ENCODE assay signal across 7 mouse cellular contexts in the genomic region with DNA sequence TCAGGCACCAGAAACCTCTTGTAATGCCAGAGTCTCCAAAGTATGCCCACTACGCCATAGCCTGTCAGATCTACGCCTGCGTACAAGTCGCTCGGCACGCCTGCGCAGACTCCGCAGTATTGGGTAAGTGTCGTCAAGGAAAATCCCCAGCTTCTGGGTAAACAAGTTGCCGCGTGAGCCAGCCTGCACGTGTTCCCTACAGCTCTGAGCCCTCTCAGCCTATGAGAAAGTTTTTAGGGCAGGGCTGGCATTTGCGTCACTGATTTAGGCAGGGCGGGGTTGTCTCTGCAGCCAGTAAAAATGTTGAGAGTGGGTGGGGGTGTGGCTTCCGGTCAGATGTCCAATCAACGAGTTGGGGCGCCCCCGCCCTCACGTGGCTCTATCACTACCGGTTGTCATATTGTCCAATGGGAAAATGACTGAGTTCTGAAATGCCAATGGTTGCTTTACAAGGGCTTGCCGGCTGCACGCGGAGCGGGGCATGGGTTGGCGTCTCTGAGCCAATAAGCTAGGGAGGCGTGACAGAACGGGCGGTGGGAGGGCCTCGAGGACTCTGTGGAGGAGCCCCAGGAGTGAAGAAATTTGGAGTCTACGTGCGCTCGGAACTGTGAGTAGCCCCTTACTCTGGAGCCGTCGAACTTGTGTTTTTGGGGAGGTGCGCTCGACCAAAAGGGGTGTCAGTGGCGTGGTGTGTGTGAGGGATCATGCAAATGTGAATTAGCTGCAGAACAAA. TPM values are rescaled to one million over a fixed set of nuclear protein-coding genes. Genes with fewer than 3 reads are reported as not detected.
DNase-seq lines count a peak whose midpoint lies in the region; ATAC-seq lines count a peak whose summit lies in the region.

A gene (plus strand): TSS at position 521 of the 733 bp plus-strand sequence.

- WGBS in intestine, embryonic 15.5 days, result under 1% methylated on average over 37 of the region's 37 CpGs
- under 1% methylated on average over 37 of the region's 37 CpGs for WGBS in midbrain, embryonic 11.5 days

- peaks cover 3% of the 10 kb centered on the region; the same call in 1 of the 2 replicates for H3K36me3 ChIP-seq in intestine, embryonic 15.5 days
- no peaks in the 10 kb centered on the region; the same call in 1 of the 2 replicates for H3K36me3 ChIP-seq in midbrain, embryonic 11.5 days (ENCODE audit: control insufficient read depth, insufficient read depth, low read length)

- no peaks in the 10 kb centered on the region for H3K9me3 ChIP-seq in intestine, embryonic 15.5 days
- H3K9me3 ChIP-seq in midbrain, embryonic 11.5 days (ENCODE audit: control insufficient read depth, low read length), result no peaks in the 10 kb centered on the region

- intact Hi-C loops in gastrocnemius, postnatal 36 days (cut with DNase I), result loop anchor here (10.0 kb wide), 2 partner anchors 320 to 890 kb away; a partner anchor contains a TSS
- intact Hi-C loops in left cerebral cortex, postnatal 36 days (cut with DNase I), result loop anchor here (5.0 to 10.0 kb wide), 3 partner anchors 33 to 320 kb away; a partner anchor contains a TSS

- DNase-seq in adrenal gland, adult 2 months, result peak; percentile 99
- DNase-seq in embryo, embryonic 11.5 days (ENCODE audit: low read depth, low spot score), result peak; percentile 95
- peak; percentile 96 to 98 for DNase-seq in gastrocnemius, postnatal 36 days
- DNase-seq in left cerebral cortex, postnatal 36 days (ENCODE audit: low spot score in 2 of 2), result peak; percentile 100
- DNase-seq in midbrain, embryonic 11.5 days (ENCODE audit: low spot score, missing footprints), result peak; percentile 99
- DNase-seq in skeletal muscle tissue, adult 2 months (ENCODE audit: low read depth, low spot score), result peak; percentile 100

- H3K4me2 ChIP-seq in intestine, embryonic 15.5 days (replicated peaks), result peak within 1 kb of the TSS; percentile 86
- peak within 1 kb of the TSS; percentile 92 for H3K4me2 ChIP-seq in midbrain, embryonic 11.5 days

- H3K27me3 ChIP-seq in intestine, embryonic 15.5 days (replicated peaks), result no peaks in the 10 kb centered on the region
- H3K27me3 ChIP-seq in midbrain, embryonic 11.5 days (ENCODE audit: control insufficient read depth, insufficient read depth, low read length), result 0 out of 2 replicates have a peak, but pooled peaks cover 2% of the 10 kb centered on the region

- peak within 1 kb of the TSS; percentile 93 for H3K27ac ChIP-seq in intestine, embryonic 15.5 days
- H3K27ac ChIP-seq in midbrain, embryonic 11.5 days (ENCODE audit: low read depth, low read length), result no peak within 1 kb of the TSS

- H3K4me1 ChIP-seq in intestine, embryonic 15.5 days (replicated peaks), result peaks cover 53% of the 10 kb centered on the region
- peaks cover 48% of the 10 kb centered on the region for H3K4me1 ChIP-seq in midbrain, embryonic 11.5 days (ENCODE audit: control insufficient read depth, insufficient read depth, low read length)

- peak within 1 kb of the TSS; percentile 69 for H3K9ac ChIP-seq in intestine, embryonic 15.5 days
- peak within 1 kb of the TSS; percentile 54 for H3K9ac ChIP-seq in midbrain, embryonic 11.5 days (ENCODE audit: low read length)

- peak within 1 kb of the TSS; percentile 58 for H3K4me3 ChIP-seq in intestine, embryonic 15.5 days (replicated peaks)
- peak within 1 kb of the TSS; percentile 43 for H3K4me3 ChIP-seq in midbrain, embryonic 11.5 days (ENCODE audit: low read depth, low read length)

- ATAC-seq in intestine, embryonic 15.5 days, result peak; percentile 90
- peak; percentile 93 for ATAC-seq in midbrain, embryonic 11.5 days (ENCODE audit: low FRiP score)

RNA-seq across cellular contexts. Expression of the gene that starts here (rescaled TPM):
- total RNA-seq in adrenal gland, adult 2 months (2021), result 10 to 100 TPM; 55.0 to 75.9 TPM
- 41.3 and 76.1 TPM in 2 replicates for polyA plus RNA-seq in adrenal gland, adult 2 months (2012; rRNA removed)
- total RNA-seq in gastrocnemius, postnatal 36 days (2021), result 10 to 100 TPM; 60.9 to 89.0 TPM
- 11.9 and 15.6 TPM in 2 replicates for polyA plus RNA-seq in intestine, embryonic 15.5 days (2015; fragmentation: Nextera tagmentation; extraction: Ambion mirVana)
- 100 to 1,000 TPM; 106 to 122 TPM for total RNA-seq in left cerebral cortex, postnatal 36 days (2021)
- polyA plus RNA-seq in midbrain, embryonic 11.5 days (2014; fragmentation: Nextera tagmentation; extraction: Ambion mirVana), result 6.0 and 7.3 TPM in 2 replicates
